13 mouse cellular contexts compared by ENCODE assay signal in the genomic region with DNA sequence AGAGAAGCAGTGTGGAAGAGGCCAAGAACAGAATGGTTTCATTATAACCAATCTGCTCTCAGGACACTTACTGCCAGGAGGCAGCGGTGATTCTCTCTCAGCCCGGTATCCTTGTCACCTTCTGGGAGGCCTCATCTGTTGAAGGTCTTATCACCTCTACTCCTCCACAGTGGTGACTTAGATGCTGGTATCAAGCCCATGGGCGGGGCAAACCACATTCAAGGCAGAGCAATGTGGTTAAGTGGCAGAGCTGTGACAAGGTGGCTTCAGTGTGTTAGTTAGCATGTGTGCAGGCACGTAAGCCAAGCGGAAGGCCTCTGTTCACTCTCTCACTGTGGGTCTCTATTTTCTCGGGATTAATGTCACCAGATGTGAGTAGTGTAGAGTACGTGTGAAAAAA. TPM values are rescaled to one million over a fixed set of nuclear protein-coding genes. Genes with fewer than 3 reads are reported as not detected.
A peak's percentile ranks its signal among the peaks of the same experiment; 100 is the strongest.
DNase-seq lines count a peak whose midpoint lies in the region; ATAC-seq and TF ChIP-seq lines count a peak whose summit lies in the region.
"Had no signal": no experiment of that assay in that cellular context is flagged by ENCODE, and none has a peak within 500 bp of the region (broad histone marks: within the 10 kb centered on the region; RNA-seq: fewer than 3 reads in every experiment).

No protein-coding gene starts in this region.

- H3K27ac ChIP-seq in liver, embryonic 15.5 days (replicated peaks), result no peak overlapping the region
- no peak overlapping the region for H3K27ac ChIP-seq in gastrocnemius, adult 2 months
- H3K27ac ChIP-seq: midbrain, embryonic 15.5 days had no signal

- ATAC-seq in liver, embryonic 15.5 days (ENCODE audit: insufficient read depth), result peak; percentile 88
- ATAC-seq: midbrain, embryonic 15.5 days had no signal

- peak; percentile 87 for DNase-seq in CD4-positive helper T cell, adult 2 months (ENCODE audit: low read depth, low spot score)
- peak; percentile 45 for DNase-seq in c-Kit-positive CD71-negative TER-119-negative erythroid progenitor cells, embryonic 14.5 days (ENCODE audit: low read depth)
- peak; percentile 60 to 69 for DNase-seq in spleen, postnatal 36 days (ENCODE audit: low spot score in 2 of 2)
- no peak for DNase-seq in gastrocnemius, postnatal 14 days
- no peak for DNase-seq in ovary, postnatal 36 days (ENCODE audit: low spot score)
- no peak for DNase-seq in gastrocnemius, adult 2 months
- no peak for DNase-seq in adipocyte (ENCODE audit: low spot score)
- DNase-seq: kidney, postnatal 4 days had no signal

- intact Hi-C loops in gastrocnemius, postnatal 14 days (cut with DNase I; ENCODE audit: low total_unique reads), result no loop called here
- intact Hi-C loops in gastrocnemius, adult 2 months (cut with DNase I), result no loop called here

- H3K9me3 ChIP-seq in liver, embryonic 15.5 days (replicated peaks), result no peaks in the 10 kb centered on the region
- H3K9me3 ChIP-seq: midbrain, embryonic 15.5 days had no signal

- no peak overlapping the region for H3K4me3 ChIP-seq in liver, embryonic 15.5 days (replicated peaks)
- no peak overlapping the region for H3K4me3 ChIP-seq in gastrocnemius, adult 2 months
- H3K4me3 ChIP-seq: midbrain, embryonic 15.5 days had no signal

- no peak overlapping the region for H3K9ac ChIP-seq in liver, embryonic 15.5 days
- H3K9ac ChIP-seq: midbrain, embryonic 15.5 days had no signal

- H3K4me2 ChIP-seq in liver, embryonic 15.5 days, result no peak overlapping the region
- H3K4me2 ChIP-seq: midbrain, embryonic 15.5 days had no signal

- WGBS in liver, embryonic 15.5 days (ENCODE audit: insufficient replicate concordance), result 19% methylated on average over 7 of the region's 7 CpGs

- H3K27me3 ChIP-seq in liver, embryonic 15.5 days, result no peaks in the 10 kb centered on the region
- H3K27me3 ChIP-seq: midbrain, embryonic 15.5 days had no signal

- peaks cover 6% of the 10 kb centered on the region for H3K4me1 ChIP-seq in liver, embryonic 15.5 days (replicated peaks)
- H3K4me1 ChIP-seq: midbrain, embryonic 15.5 days had no signal

- no peaks in the 10 kb centered on the region for H3K36me3 ChIP-seq in liver, embryonic 15.5 days (replicated peaks)
- H3K36me3 ChIP-seq: midbrain, embryonic 15.5 days had no signal

- TF ChIP-seq CTCF in gastrocnemius, adult 2 months (IDR thresholded peaks at IDR 0.05), result no peak

RNA-seq across cellular contexts. Expression of gene Slamf7, which starts 9.2 kb away (rescaled TPM):
- 0.69 and 1.1 TPM in 2 replicates for polyA plus RNA-seq in liver, embryonic 15.5 days (2015; fragmentation: Nextera tagmentation; extraction: Ambion mirVana)
- not detected for total RNA-seq in gastrocnemius, postnatal 14 days (2021)
- under 1 TPM in 1 of 2 experiments, not detected in 1; 0.18 TPM for total RNA-seq in gastrocnemius, adult 2 months (2021)
- polyA plus RNA-seq: C2C12; intestine, embryonic 14.5 days; midbrain, embryonic 15.5 days had no signal

RNA-seq across cellular contexts. Expression of gene Ly9, which starts 36.4 kb away (rescaled TPM):
- polyA plus RNA-seq in liver, embryonic 15.5 days (2015; fragmentation: Nextera tagmentation; extraction: Ambion mirVana), result 1.2 and 1.3 TPM in 2 replicates
- total RNA-seq in gastrocnemius, postnatal 14 days (2021), result under 1 TPM; 0.11 to 0.21 TPM
- total RNA-seq in gastrocnemius, adult 2 months (2021), result not detected
- total RNA-seq: left cerebral cortex, postnatal 10 days had no signal
- polyA plus RNA-seq: C2C12 had no signal

RNA-seq across cellular contexts. Expression of gene Cd48, which starts 38.2 kb away (rescaled TPM):
- polyA plus RNA-seq in liver, embryonic 15.5 days (2015; fragmentation: Nextera tagmentation; extraction: Ambion mirVana), result 11.6 and 11.8 TPM in 2 replicates
- total RNA-seq in gastrocnemius, postnatal 14 days (2021), result 1 to 10 TPM in 1 of 2 experiments, under 1 TPM in 1; 0.75 to 1.1 TPM
- total RNA-seq in gastrocnemius, adult 2 months (2021), result under 1 TPM; 0.41 to 0.89 TPM
- polyA plus RNA-seq: C2C12 had no signal

Comparison
In these comparisons a context has a peak if more than half of its experiments do, and no peak if none do; other contexts are left out.
1. DNase-seq: peak in CD4-positive helper T cell, adult 2 months (single experiment), c-Kit-positive CD71-negative TER-119-negative erythroid progenitor cells, embryonic 14.5 days (single experiment) and spleen, postnatal 36 days (2 of 2); none in gastrocnemius, postnatal 14 days (single experiment), ovary, postnatal 36 days (single experiment), gastrocnemius, adult 2 months (single experiment) and adipocyte (single experiment).